Mouse (Mus musculus): Measurements from ENCODE around the gene Samd1. TPM values are rescaled to one million over a fixed set of nuclear protein-coding genes. Genes with fewer than 3 reads are reported as not detected.
"Not testable (repeated sequence)": the region's sequence is repeated elsewhere in the genome, so short reads cannot be mapped to it uniquely, and the experiment has no call there.

Samd1 gene
- polyA plus RNA-seq, 1 experiment from 2014 or later, result 11.6 TPM

DNA sequence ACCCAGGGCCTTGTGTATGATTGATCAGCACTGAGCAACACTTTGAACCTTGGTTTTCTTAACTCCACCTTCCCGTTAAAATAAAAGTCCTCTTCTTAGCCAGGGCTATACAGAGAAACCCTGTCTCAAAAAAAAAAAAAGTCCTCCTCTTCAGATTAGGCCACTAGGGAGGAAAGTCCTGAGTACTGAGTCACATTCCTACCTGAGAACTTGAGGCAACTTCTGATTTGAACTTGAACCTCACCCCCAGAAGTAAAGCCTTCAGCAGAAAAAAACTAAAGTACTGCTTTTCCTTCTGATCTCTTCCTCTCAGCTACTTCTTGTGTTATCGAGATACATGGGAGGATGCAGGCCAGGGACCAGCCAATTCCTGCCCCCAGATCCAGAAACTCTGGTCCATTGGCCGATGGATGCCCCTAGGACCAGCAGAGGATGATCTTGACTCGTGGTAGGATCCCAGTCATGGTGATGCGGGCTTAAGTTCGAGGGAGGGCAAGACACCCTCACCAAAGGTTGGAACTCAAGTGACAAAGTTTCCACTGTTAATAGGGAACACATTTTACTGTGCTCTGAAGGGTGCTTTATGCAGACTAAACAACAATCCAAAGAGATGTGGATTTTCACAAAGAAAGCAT, 6.3 kb downstream of the Samd1 start:
- peaks cover 37% of the 10 kb centered on the region for H3K4me1 ChIP-seq
- peak overlapping the region; percentile 75 for H3K4me2 ChIP-seq (replicated peaks)
- ATAC-seq (ENCODE audit: insufficient number of reproducible peaks, insufficient read depth, low FRiP score, low TSS enrichment), result no peak
- H3K27ac ChIP-seq, result peak overlapping the region; percentile 88
- H3K36me3 ChIP-seq, result peaks cover 20% of the 10 kb centered on the region
- H3K27me3 ChIP-seq, result peaks cover 15% of the 10 kb centered on the region; the same call in 1 of the 2 replicates
- WGBS, result 60% methylated on average over 6 of the region's 6 CpGs
- H3K9me3 ChIP-seq, result no peaks in the 10 kb centered on the region
- peak overlapping the region; percentile 52 for H3K4me3 ChIP-seq
- no peak overlapping the region for H3K9ac ChIP-seq

DNA sequence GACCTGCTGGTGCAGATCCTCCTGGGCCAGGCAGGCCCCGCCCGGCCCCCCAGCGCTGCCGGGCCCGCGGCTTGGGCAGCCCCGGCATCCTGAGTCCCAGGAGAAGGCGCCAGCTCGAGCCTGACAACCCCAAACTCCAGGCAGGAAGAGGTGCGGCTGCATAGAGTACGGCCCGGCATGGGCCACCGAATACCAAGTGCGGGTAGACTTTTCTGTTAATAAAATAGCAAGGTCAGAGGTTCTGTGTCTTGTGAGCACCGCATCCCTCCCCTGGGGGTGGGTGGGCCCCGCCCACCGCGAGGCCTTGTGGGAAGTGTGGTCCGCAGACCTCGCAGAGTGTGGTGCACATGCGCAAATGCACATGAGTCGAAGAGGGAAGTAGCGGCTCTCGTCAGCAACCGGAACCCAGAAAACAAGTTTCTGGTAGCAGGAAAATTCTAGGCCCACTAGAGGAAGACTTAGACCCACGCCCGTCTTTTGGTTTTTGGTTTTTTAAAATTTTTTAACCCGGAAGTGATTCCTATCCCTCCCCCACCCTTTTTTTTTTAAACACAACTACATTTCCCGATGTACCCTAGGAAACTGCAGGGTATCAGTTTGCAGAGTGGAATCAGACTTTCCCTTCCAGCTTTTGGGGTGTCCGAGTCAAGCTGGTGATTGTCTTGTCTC, 7.2 kb downstream of the Samd1 start:
- H3K9ac ChIP-seq, result peak overlapping the region; percentile 69
- peak; percentile 74 for ATAC-seq (ENCODE audit: insufficient number of reproducible peaks, insufficient read depth, low FRiP score, low TSS enrichment)
- no peaks in the 10 kb centered on the region for H3K9me3 ChIP-seq
- WGBS, result 1% methylated on average over 30 of the region's 30 CpGs
- H3K27me3 ChIP-seq, result peaks cover 13% of the 10 kb centered on the region; the same call in 1 of the 2 replicates
- H3K36me3 ChIP-seq, result peaks cover 15% of the 10 kb centered on the region
- peak overlapping the region; percentile 88 for H3K27ac ChIP-seq
- peaks cover 28% of the 10 kb centered on the region for H3K4me1 ChIP-seq
- H3K4me3 ChIP-seq, result peak overlapping the region; percentile 52
- H3K4me2 ChIP-seq (replicated peaks), result peak overlapping the region; percentile 75

DNA sequence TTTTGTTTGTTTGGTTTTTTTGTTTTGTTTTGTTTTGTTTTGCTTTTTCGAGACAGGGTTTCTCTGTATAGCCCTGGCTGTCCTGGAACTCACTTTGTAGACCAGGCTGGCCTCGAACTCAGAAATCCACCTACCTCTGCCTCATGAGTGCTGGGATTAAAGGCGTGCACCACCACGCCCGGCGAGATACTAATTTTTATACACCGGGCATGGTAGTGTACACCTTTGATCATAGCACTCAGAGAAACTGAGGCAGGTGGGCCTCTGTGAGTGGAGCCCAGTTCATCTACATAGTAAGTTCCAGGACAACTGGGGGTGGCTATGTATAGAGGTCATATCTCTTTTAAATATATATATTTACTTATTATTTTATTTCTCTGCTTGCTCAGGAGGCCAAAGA, 8.0 kb downstream of the Samd1 start:
- not testable (repeated sequence) for H3K9me3 ChIP-seq; H3K4me3 ChIP-seq; ATAC-seq (ENCODE audit: insufficient number of reproducible peaks, insufficient read depth, low FRiP score, low TSS enrichment); H3K36me3 ChIP-seq; H3K9ac ChIP-seq; H3K27ac ChIP-seq; H3K4me2 ChIP-seq (replicated peaks)
- Histone ChIP-seq H3K27me3 (peaks cover 18% of the 10 kb centered on the region), H3K4me1 (peaks cover 35% of the 10 kb centered on the region)
- 91% methylated on average over 7 of the region's 7 CpGs for WGBS

DNA sequence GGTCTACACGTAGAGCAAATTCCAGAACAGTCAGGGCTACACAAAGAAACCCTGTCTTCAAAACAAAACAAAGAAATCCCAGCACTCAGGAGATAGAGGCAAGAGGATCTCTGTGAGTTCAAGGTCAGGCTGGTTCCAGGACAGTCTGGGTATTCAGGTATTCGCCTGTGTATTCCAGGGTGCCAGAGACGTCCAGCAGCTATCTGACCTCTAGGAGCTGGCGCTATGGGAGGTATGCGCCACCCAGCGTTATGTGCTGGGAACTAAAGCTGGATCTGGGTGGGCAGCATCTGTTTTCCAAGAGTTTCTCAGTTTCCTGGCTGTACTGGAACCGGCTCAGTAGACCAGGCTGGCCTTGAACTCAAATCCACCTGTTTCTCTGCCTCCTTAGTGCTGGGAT, 10.9 kb downstream of the Samd1 start:
- no peak for ATAC-seq (ENCODE audit: insufficient number of reproducible peaks, insufficient read depth, low FRiP score, low TSS enrichment)
- no peak overlapping the region for H3K9ac ChIP-seq
- H3K4me2 ChIP-seq (replicated peaks), result no peak overlapping the region
- H3K9me3 ChIP-seq, result no peaks in the 10 kb centered on the region
- H3K36me3 ChIP-seq, result no peaks in the 10 kb centered on the region
- H3K4me1 ChIP-seq, result peaks cover 33% of the 10 kb centered on the region
- no peak overlapping the region for H3K27ac ChIP-seq
- H3K27me3 ChIP-seq, result peaks cover 34% of the 10 kb centered on the region
- no peak overlapping the region for H3K4me3 ChIP-seq
- WGBS, result 24% methylated on average over 7 of the region's 7 CpGs

DNA sequence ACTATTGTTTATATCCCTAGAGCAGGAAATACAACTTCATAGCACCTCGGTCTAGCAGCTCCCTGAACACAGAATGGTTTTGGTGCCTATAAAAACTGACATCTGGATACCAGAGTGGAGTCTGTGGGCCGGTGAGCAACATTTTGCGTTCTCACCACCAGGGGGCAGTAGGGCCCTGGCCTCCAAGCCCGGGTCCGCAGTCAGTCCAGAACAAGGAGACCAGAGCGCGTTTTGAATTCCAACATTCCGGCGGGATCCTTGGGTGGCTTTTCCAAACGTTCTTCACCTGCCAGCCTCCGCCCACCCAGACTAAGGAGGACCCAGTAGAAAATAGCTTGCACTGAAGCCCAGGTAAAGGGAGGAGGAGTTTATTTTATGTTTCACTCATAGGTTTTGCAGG, 12.4 kb downstream of the Samd1 start:
- Histone ChIP-seq H3K9ac (no peak overlapping the region), H3K4me1 (peaks cover 28% of the 10 kb centered on the region), H3K9me3 (no peaks in the 10 kb centered on the region), H3K27me3 (peaks cover 40% of the 10 kb centered on the region), H3K36me3 (no peaks in the 10 kb centered on the region), H3K4me3 (no peak overlapping the region), H3K4me2 (replicated peaks) (no peak overlapping the region), H3K27ac (no peak overlapping the region)
- whole genome bisulfite sequencing, result 1% methylated on average over 11 of the region's 11 CpGs
- no peak for ATAC-seq (ENCODE audit: insufficient number of reproducible peaks, insufficient read depth, low FRiP score, low TSS enrichment)

DNA sequence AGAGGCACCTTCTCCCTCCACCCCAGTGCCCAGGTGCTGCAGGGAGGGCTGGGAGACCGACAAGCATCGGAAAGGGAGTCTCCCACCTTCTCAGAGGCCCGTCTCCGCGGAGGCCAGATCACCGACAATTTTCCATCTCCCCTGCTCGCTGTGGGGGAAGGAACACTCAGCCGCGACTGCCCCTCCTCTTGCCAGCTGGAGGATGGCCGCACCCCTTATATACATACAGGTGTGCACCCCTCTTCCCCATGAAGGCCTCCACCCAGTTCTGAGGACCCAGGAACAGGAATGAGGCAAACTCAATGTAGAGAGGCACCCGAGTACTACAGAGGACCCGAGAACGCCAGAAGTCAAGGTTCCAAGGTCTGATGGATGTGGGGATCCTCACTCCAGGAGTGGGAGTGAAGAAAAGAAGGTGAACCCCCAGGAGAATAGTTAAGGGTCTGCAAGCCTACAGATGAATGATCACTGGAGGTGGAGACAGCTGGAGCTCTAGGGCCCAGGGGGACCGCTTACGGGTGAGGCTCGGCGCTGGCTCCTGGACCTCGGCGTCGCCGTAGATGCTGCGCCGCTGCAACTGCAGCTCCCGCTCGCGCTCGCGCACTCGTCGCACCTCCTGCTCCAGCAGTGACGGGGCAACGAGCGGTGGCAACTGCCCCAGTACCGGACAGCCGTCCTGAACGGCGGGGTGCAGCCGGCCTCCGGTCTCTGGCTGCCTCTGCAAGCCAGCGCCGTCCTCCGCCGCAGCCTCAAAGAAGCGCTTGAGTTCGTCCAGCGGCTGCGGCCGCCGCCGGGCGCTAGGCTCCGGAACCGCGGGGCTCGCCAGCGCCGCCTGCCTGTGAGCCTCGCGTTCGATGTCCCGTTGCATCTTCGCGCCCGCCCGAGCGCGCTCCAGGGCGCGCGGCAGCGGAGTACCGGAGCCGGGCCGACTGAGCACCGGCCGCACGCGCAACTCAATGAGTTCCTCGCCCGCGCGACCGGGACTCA, 13.4 kb downstream of the Samd1 start:
- peak overlapping the region; percentile 51 for H3K4me3 ChIP-seq
- H3K27me3 ChIP-seq, result peaks cover 40% of the 10 kb centered on the region
- ATAC-seq (ENCODE audit: insufficient number of reproducible peaks, insufficient read depth, low FRiP score, low TSS enrichment), result no peak
- H3K4me2 ChIP-seq (replicated peaks), result peak overlapping the region; percentile 97
- H3K36me3 ChIP-seq, result no peaks in the 10 kb centered on the region
- H3K9me3 ChIP-seq, result 0 out of 2 replicates have a peak, but pooled peaks cover under 1% of the 10 kb centered on the region
- no peak overlapping the region for H3K27ac ChIP-seq
- H3K9ac ChIP-seq, result peak overlapping the region; percentile 54
- H3K4me1 ChIP-seq, result peaks cover 25% of the 10 kb centered on the region
- 2% methylated on average over 82 of the region's 83 CpGs for WGBS

DNA sequence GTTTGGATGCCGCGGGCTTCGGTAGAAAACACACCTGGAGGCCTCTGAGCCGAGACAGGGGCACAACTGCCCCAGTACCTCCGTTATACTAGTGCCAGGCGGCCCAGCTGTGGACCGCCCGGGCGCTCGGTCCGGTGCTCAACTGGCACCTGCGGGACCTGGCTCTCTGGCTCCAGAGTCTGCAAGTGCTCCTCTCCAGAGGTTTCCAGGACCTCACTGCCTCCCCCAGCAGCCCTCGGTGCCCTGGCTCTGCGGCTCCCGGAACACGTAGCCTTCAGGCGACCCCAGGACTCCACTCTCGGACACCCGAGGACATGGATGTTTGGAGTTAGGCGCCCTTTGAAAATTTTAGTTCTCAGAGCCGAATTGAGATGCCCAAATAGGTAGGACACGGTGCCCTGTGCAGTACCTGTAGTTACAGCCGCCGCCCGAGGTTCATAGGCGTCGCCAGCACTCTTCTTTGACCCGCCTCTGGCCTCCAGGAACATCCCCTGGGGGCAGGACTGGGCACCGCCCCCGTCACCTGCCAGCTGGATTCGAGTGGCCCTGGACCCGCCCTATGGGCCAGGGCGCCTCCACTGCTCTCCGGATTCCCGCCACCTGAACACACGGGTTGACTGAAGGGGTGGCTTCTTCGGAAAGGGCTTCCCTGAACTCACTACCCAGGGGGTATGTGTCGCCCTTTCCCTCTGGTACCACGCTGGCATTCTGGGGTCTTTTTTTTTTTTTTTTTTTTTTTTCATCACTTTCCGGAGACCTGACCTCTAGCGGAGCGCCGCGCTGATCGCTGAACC, 14.4 kb downstream of the Samd1 start, which contains the start of gene 2210011C24Rik:
Gene 2210011C24Rik (minus strand): TSS at position 467 of the 794 bp plus-strand sequence.
- peaks cover 25% of the 10 kb centered on the region for H3K4me1 ChIP-seq
- 0 out of 2 replicates have a peak, but pooled peaks cover 4% of the 10 kb centered on the region for H3K9me3 ChIP-seq
- peak within 1 kb of the TSS; percentile 97 for H3K4me2 ChIP-seq (replicated peaks)
- H3K9ac ChIP-seq, result peak within 1 kb of the TSS; percentile 54
- WGBS, result 1% methylated on average over 45 of the region's 45 CpGs
- no peak within 1 kb of the TSS for H3K27ac ChIP-seq
- no peak for ATAC-seq (ENCODE audit: insufficient number of reproducible peaks, insufficient read depth, low FRiP score, low TSS enrichment)
- H3K27me3 ChIP-seq, result peaks cover 40% of the 10 kb centered on the region
- H3K4me3 ChIP-seq, result peak within 1 kb of the TSS; percentile 51
- H3K36me3 ChIP-seq, result no peaks in the 10 kb centered on the region

DNA sequence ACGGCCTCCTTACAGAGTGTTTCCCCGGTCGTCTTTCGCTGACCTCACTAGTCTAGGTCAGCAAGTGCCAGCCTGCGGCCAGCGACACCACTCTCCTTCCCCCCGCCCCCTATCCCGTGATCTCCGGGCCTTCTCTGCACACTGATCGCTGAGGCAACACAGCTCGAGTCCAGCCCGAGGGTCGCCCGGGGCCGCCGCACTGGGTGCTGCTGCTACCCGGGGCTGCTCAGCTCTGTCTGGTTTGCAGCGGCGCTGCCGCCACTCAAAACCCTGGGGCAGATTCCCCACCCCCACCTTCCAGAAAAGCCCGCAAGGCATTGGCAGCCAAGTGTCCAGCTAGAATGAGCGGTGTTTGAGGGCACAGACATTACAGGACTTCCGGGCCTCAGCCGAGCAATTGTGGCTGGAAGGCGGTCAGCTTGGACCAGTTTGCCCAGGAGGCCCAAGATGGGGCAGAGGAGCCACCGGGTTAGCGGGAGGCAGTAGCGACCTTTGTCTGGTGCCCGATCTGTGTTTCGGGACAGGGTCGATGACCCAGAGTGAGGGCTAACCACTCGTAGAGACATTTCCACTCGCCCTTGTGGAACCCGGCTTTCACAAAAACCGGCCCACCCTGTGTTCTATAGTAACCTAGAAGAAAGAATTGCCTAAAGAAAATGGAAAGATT, 15.2 kb downstream of the Samd1 start:
- Histone ChIP-seq H3K36me3 (no peaks in the 10 kb centered on the region), H3K9ac (0 out of 2 replicates have a peak overlapping the region, but pooled peaks have one; percentile 5), H3K27ac (no peak overlapping the region), H3K4me2 (replicated peaks) (peak overlapping the region; percentile 97), H3K4me1 (peaks cover 25% of the 10 kb centered on the region), H3K9me3 (0 out of 2 replicates have a peak, but pooled peaks cover 4% of the 10 kb centered on the region), H3K4me3 (peak overlapping the region; percentile 51), H3K27me3 (peaks cover 40% of the 10 kb centered on the region)
- no peak for ATAC-seq (ENCODE audit: insufficient number of reproducible peaks, insufficient read depth, low FRiP score, low TSS enrichment)
- WGBS, result 6% methylated on average over 35 of the region's 35 CpGs

DNA sequence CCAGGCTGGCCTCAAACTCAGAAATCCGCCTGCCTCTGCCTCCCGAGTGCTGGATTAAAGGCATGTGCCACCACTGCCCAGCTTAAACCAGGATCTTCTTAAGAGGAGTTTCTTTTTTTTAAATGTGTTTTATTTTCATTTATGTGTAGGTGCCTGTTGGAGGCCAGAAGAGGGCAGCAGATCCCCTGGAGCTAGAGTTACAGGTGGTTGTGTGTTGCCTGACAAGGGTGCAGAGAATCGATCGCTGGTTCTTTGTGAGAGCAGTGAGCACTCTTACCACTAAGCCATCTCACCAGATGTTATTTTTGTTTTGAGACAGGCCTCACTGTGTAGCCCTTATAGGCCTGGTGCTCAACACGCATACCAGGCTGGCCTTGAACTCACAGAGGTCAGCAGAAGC, 18.4 kb downstream of the Samd1 start:
- H3K4me3 ChIP-seq, result no peak overlapping the region
- 0 out of 2 replicates have a peak, but pooled peaks cover 4% of the 10 kb centered on the region for H3K9me3 ChIP-seq
- no peak overlapping the region for H3K4me2 ChIP-seq (replicated peaks)
- ATAC-seq (ENCODE audit: insufficient number of reproducible peaks, insufficient read depth, low FRiP score, low TSS enrichment), result no peak
- peaks cover 45% of the 10 kb centered on the region for H3K27me3 ChIP-seq
- WGBS, result 92% methylated on average over 5 of the region's 5 CpGs
- no peak overlapping the region for H3K27ac ChIP-seq
- no peaks in the 10 kb centered on the region for H3K36me3 ChIP-seq
- H3K4me1 ChIP-seq, result peaks cover 14% of the 10 kb centered on the region
- H3K9ac ChIP-seq, result no peak overlapping the region

DNA sequence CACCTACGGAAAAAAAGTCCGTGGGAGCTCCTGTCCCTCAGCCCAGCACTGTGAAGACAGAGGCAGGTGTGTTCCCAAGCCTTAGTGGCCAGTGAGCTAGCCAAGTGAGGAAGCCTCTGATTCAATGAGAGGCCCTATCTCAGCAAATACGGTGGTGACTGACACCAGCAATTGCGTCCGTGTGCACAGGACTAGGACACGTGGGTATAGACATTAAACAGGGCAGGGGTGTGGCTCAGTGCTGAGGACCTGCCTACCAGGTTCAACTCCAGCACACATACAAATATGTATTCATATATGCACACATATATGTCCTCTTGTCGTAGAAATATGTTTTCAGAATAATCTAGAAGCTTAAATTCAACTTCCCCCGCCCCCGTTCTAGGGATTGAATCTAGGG, 22.3 kb downstream of the Samd1 start:
- Histone ChIP-seq H3K9me3 (0 out of 2 replicates have a peak, but pooled peaks cover 4% of the 10 kb centered on the region), H3K36me3 (no peaks in the 10 kb centered on the region), H3K9ac (no peak overlapping the region), H3K27ac (0 out of 2 replicates have a peak overlapping the region, but pooled peaks have one; percentile 6), H3K4me3 (no peak overlapping the region), H3K4me2 (replicated peaks) (no peak overlapping the region), H3K27me3 (peaks cover 32% of the 10 kb centered on the region), H3K4me1 (0 out of 2 replicates have a peak, but pooled peaks cover 10% of the 10 kb centered on the region)
- WGBS, result 84% methylated on average over 9 of the region's 9 CpGs
- no peak for ATAC-seq (ENCODE audit: insufficient number of reproducible peaks, insufficient read depth, low FRiP score, low TSS enrichment)

Measured in embryonic facial prominence, embryonic 12.5 days (tissue).